Mouse (Mus musculus) small intestine, adult 2 months (tissue): ENCODE results near the gene Dgkg.

Experiments used
- CTCF ChIP-seq: fragments of 200-500 bp; IDR thresholded peaks from 2 replicates; pipeline ENCODE4 v1.5.1; 2012; ENCODE audit warnings: low read depth, mild to moderate bottlenecking, control low read depth, inconsistent platforms, low read length, moderate library complexity, mixed read lengths; ENCODE audit not compliant: insufficient replicate concordance, insufficient read length; ENCODE audit errors: extremely low read depth
- POLR2A ChIP-seq: fragments of 200-500 bp; IDR thresholded peaks from 2 replicates; pipeline ENCODE4 v1.6.1; 2012; ENCODE audit warnings: low read depth, mild to moderate bottlenecking, control low read depth, inconsistent platforms, low read length, moderate library complexity

- no peak for TF ChIP-seq POLR2A
- no peak; the same call in 1 of the 2 replicates for TF ChIP-seq CTCF
Measured at GRCm38 (mm10) chr16:22593907-22594306, 63.1 kb downstream of the Dgkg start.
